Mouse (Mus musculus): Measurements from ENCODE around the gene Fhl5. TPM values are rescaled to one million over a fixed set of nuclear protein-coding genes. Genes with fewer than 3 reads are reported as not detected.
A peak's percentile ranks its signal among the peaks of the same experiment; 100 is the strongest.
"Not testable (repeated sequence)": the region's sequence is repeated elsewhere in the genome, so short reads cannot be mapped to it uniquely, and the experiment has no call there.

The Fhl5 gene
- polyA plus RNA-seq (2015; fragmentation: Nextera tagmentation; extraction: Ambion mirVana), result not detected in 2 replicates

DNA sequence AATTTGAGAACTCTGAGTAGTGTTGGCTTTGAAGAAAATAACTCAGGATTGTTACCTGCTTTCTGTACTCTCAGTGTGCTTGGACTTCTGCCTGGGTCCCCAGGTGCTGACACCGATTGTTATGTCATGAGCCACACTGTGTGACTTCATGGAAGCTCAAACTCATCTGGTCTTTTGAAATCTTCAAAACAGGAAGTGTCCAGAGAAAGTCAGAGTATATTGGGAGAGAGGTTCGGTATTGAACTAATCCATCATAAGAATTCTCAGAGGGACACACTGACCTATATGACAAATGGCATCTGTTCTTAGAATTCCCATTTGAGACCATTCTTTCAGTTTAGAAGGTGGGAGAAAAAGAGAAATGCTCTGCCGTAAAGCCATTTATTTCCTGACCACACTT is at the start of gene Fhl5:
TSS of gene Fhl5 (minus strand) at position 101 of the 400 bp plus-strand sequence.
- 91% methylated on average over 3 of the region's 3 CpGs for WGBS
- Histone ChIP-seq H3K27ac (no peak within 1 kb of the TSS), H3K27me3 (no peaks in the 10 kb centered on the region), H3K9me3 (no peaks in the 10 kb centered on the region), H3K4me1 (replicated peaks) (no peaks in the 10 kb centered on the region), H3K4me2 (no peak within 1 kb of the TSS), H3K4me3 (no peak within 1 kb of the TSS), H3K9ac (no peak within 1 kb of the TSS), H3K36me3 (no peaks in the 10 kb centered on the region)
- ATAC-seq (ENCODE audit: low FRiP score), result no peak

DNA sequence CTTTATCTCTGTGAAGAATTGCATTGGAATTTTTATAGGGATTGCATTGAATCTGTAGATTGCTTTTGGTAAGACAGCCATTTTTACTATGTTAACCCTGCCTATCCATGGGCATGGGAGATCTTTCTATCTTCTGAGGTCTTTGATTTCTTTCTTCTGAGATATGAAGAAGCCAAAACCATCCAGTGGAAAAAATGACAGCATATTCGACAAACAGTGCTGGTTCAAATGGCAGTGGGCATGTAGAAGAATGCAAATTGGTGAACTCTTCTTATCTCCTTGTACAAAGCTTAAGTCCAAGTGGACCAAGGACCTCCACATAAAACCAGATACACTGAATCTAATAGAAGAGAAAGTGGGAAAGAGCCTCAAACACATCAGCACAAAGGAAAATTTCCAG is 42.3 kb upstream of the Fhl5 start:
- H3K4me1 ChIP-seq (replicated peaks); H3K4me3 ChIP-seq; H3K9me3 ChIP-seq; H3K36me3 ChIP-seq; H3K27ac ChIP-seq; H3K9ac ChIP-seq; H3K4me2 ChIP-seq; ATAC-seq (ENCODE audit: low FRiP score); H3K27me3 ChIP-seq: not testable (repeated sequence)
- 87% methylated on average over 1 of the region's 1 CpGs for WGBS

DNA sequence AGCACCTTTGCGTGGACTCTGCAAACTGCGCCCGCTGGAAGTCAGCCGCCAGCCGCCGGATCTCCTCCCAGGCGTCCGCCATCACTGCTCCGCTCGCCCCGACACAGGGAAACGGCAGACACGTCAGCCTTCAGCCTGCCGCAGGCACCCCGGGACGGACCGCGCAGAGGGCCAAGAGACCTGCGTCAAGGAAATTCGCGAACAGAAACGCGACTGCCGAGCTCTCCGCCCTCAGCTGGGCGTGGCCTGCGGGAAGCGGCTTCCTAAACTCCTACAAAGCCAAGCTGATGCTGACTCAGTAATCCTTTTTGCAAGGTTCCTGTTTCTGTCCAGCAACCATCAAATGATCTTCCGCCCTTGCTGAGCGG is 39.0 kb upstream of the Fhl5 start, which contains the start of gene Ufl1:
TSS of gene Ufl1 (minus strand) at position 151 of the 368 bp plus-strand sequence.
- Histone ChIP-seq H3K27ac (peak within 1 kb of the TSS; percentile 98), H3K4me3 (peak within 1 kb of the TSS; percentile 62), H3K36me3 (peaks cover 15% of the 10 kb centered on the region), H3K9ac (peak within 1 kb of the TSS; percentile 88), H3K4me1 (replicated peaks) (peaks cover 13% of the 10 kb centered on the region), H3K9me3 (no peaks in the 10 kb centered on the region), H3K27me3 (no peaks in the 10 kb centered on the region), H3K4me2 (peak within 1 kb of the TSS; percentile 68)
- ATAC-seq (ENCODE audit: low FRiP score), result peak; percentile 99
- WGBS, result under 1% methylated on average over 30 of the region's 30 CpGs

- Histone ChIP-seq H3K36me3 (peaks cover 15% of the 10 kb centered on the region), H3K4me1 (replicated peaks) (peaks cover 13% of the 10 kb centered on the region), H3K9ac (peak overlapping the region; percentile 88), H3K4me3 (peak overlapping the region; percentile 62), H3K27ac (peak overlapping the region; percentile 98), H3K27me3 (no peaks in the 10 kb centered on the region), H3K9me3 (no peaks in the 10 kb centered on the region), H3K4me2 (peak overlapping the region; percentile 68)
- WGBS, result 2% methylated on average over 32 of the region's 32 CpGs
- peak; percentile 96 for ATAC-seq (ENCODE audit: low FRiP score)
Measured at GRCm38 (mm10) chr4:25280938-25281670, 38.4 kb upstream of the Fhl5 start.

DNA sequence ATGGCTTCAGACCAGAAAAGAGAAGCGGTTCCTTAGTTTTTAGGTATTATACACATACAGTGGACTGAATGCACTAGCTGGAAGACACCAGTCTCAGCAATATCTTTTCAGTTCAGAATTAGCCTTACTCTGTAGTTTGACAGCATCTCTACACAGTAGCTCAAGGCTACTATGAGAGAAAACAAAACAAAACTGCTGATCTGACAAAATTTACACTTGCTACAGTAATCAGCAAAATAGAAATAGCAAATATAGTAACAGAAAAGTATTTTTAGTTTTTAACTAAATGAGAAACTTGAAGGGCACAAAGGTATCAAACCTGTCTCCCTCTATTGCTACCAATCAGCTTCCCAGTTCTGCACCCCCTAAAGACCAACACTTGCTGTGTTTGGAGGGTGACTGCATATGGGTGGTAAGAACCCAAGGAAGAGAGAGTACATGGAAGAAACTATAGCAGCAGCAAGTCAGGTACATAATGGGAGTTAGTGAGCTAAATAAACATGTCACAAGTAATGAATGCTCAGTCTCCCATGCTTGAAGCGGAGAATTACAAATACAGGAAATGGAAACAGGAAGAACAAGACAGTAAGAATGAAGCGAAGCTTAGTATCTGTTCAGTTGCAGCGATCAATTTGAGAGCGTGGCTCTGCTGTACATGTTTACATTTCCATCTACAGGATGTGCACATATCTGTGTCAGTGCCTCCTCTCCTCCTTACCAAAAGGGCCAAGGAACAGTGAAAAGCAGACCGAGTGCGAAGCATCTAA is 30.4 kb upstream of the Fhl5 start:
- Histone ChIP-seq H3K27me3 (no peaks in the 10 kb centered on the region), H3K4me1 (replicated peaks) (no peaks in the 10 kb centered on the region), H3K9me3 (no peaks in the 10 kb centered on the region), H3K9ac (no peak overlapping the region), H3K4me2 (no peak overlapping the region), H3K27ac (no peak overlapping the region), H3K4me3 (no peak overlapping the region), H3K36me3 (peaks cover 78% of the 10 kb centered on the region)
- WGBS, result 92% methylated on average over 7 of the region's 7 CpGs
- no peak for ATAC-seq (ENCODE audit: low FRiP score)

DNA sequence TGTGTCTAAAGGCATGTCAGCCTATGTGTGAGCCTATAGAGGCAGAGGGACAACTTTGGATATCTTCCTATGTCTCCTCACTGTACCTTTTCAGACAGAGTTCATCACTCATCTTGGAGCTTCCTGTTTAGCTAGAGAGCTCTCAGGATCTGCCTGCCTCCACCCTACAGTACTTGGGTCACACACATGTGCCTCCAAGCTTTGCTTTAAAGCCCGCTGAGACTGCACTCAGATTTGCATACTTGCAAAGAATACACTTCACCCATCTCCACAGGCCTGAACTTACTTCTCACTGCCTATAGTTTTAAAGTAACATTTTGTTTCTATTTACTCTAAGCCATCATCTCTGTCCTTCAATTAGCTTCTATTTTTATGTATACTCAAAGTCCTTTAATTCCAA is 29.2 kb upstream of the Fhl5 start:
- H3K36me3 ChIP-seq, result peaks cover 76% of the 10 kb centered on the region
- H3K4me2 ChIP-seq, result no peak overlapping the region
- H3K4me1 ChIP-seq (replicated peaks), result no peaks in the 10 kb centered on the region
- H3K4me3 ChIP-seq, result no peak overlapping the region
- ATAC-seq (ENCODE audit: low FRiP score), result no peak
- no peak overlapping the region for H3K27ac ChIP-seq
- H3K9ac ChIP-seq, result no peak overlapping the region
- H3K9me3 ChIP-seq, result no peaks in the 10 kb centered on the region
- no peaks in the 10 kb centered on the region for H3K27me3 ChIP-seq
- WGBS, result 86% methylated on average over 1 of the region's 1 CpGs

GRCm38 (mm10) chr4:25267144-25267543 is 24.5 kb upstream of the Fhl5 start:
- Histone ChIP-seq H3K9ac (no peak overlapping the region), H3K4me2 (no peak overlapping the region), H3K36me3 (peaks cover 75% of the 10 kb centered on the region), H3K4me3 (no peak overlapping the region), H3K9me3 (no peaks in the 10 kb centered on the region), H3K27me3 (no peaks in the 10 kb centered on the region), H3K27ac (no peak overlapping the region), H3K4me1 (replicated peaks) (no peaks in the 10 kb centered on the region)
- no peak for ATAC-seq (ENCODE audit: low FRiP score)
- WGBS, result 95% methylated on average over 3 of the region's 3 CpGs

- H3K27ac ChIP-seq, result no peak overlapping the region
- WGBS, result 93% methylated on average over 7 of the region's 7 CpGs
- H3K27me3 ChIP-seq, result no peaks in the 10 kb centered on the region
- ATAC-seq (ENCODE audit: low FRiP score), result no peak
- H3K4me2 ChIP-seq, result no peak overlapping the region
- H3K4me1 ChIP-seq (replicated peaks), result no peaks in the 10 kb centered on the region
- no peak overlapping the region for H3K4me3 ChIP-seq
- no peaks in the 10 kb centered on the region for H3K9me3 ChIP-seq
- peaks cover 44% of the 10 kb centered on the region for H3K36me3 ChIP-seq
- no peak overlapping the region for H3K9ac ChIP-seq
Measured at GRCm38 (mm10) chr4:25257822-25258398, 15.2 kb upstream of the Fhl5 start.

GRCm38 (mm10) chr4:25235663-25236062 is 7.0 kb downstream of the Fhl5 start:
- not testable (repeated sequence) for ATAC-seq (ENCODE audit: low FRiP score); H3K9ac ChIP-seq; H3K4me1 ChIP-seq (replicated peaks); H3K36me3 ChIP-seq; H3K27ac ChIP-seq; H3K4me3 ChIP-seq; H3K4me2 ChIP-seq; H3K27me3 ChIP-seq; H3K9me3 ChIP-seq
- WGBS, result 100% methylated on average over 1 of the region's 1 CpGs

GRCm38 (mm10) chr4:25233767-25234166 is 8.9 kb downstream of the Fhl5 start:
- ATAC-seq (ENCODE audit: low FRiP score); H3K4me1 ChIP-seq (replicated peaks); H3K4me2 ChIP-seq; H3K9ac ChIP-seq; H3K4me3 ChIP-seq; H3K27me3 ChIP-seq; H3K27ac ChIP-seq; H3K36me3 ChIP-seq; H3K9me3 ChIP-seq: not testable (repeated sequence)
- WGBS, result 89% methylated on average over 1 of the region's 1 CpGs

DNA sequence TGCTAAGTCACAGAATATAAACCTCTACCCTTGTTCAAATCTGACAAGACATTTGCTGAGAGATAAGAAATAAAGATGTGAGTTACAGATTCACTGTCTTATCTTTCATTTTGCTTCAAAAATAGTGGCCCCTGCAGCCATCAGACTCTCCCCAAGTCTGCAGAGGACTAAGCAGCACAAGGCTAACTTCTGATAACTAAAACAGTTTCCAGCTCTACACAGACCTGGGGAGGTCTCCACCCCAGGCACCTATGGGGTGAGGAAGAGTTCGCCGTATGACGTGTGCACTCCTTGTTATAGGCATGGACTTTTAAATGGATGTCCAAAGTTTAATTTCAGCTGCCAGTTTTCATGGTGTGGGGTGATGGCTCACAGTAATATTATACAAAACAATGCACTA is 10.1 kb downstream of the Fhl5 start:
- no peak overlapping the region for H3K4me2 ChIP-seq
- H3K9ac ChIP-seq, result no peak overlapping the region
- ATAC-seq (ENCODE audit: low FRiP score), result no peak
- no peaks in the 10 kb centered on the region for H3K4me1 ChIP-seq (replicated peaks)
- no peaks in the 10 kb centered on the region for H3K9me3 ChIP-seq
- H3K36me3 ChIP-seq, result no peaks in the 10 kb centered on the region
- no peak overlapping the region for H3K27ac ChIP-seq
- no peaks in the 10 kb centered on the region for H3K27me3 ChIP-seq
- H3K4me3 ChIP-seq, result no peak overlapping the region
- 94% methylated on average over 3 of the region's 3 CpGs for WGBS

DNA sequence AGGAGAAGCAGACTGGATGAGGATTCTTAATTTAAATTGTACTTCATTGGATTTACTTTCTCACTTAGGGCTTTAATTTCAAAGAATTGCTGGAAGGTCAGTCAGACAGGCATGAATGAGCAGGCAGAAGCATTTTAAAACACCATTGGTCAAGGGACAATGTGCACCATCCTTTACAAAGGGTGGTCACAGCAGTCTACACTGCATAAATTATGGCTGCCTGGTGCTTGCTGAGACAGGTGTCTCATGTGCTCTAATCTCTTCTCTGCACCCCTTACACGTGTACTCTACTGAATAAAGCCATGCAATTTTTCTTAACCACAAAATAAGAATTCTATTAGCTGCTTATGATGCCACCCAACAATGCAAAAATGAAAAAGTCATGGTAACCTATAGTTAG is 15.1 kb downstream of the Fhl5 start:
- H3K4me2 ChIP-seq, result no peak overlapping the region
- WGBS, result 17% methylated on average over 1 of the region's 1 CpGs
- H3K27me3 ChIP-seq, result no peaks in the 10 kb centered on the region
- no peak overlapping the region for H3K4me3 ChIP-seq
- no peak for ATAC-seq (ENCODE audit: low FRiP score)
- H3K4me1 ChIP-seq (replicated peaks), result no peaks in the 10 kb centered on the region
- no peaks in the 10 kb centered on the region for H3K9me3 ChIP-seq
- H3K9ac ChIP-seq, result no peak overlapping the region
- H3K27ac ChIP-seq, result no peak overlapping the region
- H3K36me3 ChIP-seq, result no peaks in the 10 kb centered on the region
